Comparison of ENCODE assay signal across 14 mouse cellular contexts in genomic region chr14:22964796-22965660, GRCm38 (mm10).
DNase-seq lines count a peak whose midpoint lies in the region; ATAC-seq lines count a peak whose summit lies in the region.
"Had no signal": no experiment of that assay in that cellular context is flagged by ENCODE, and none has a peak within 500 bp of the region (broad histone marks: within the 10 kb centered on the region; RNA-seq: fewer than 3 reads in every experiment).

No protein-coding gene starts in this region.

- H3K4me2 ChIP-seq in hindbrain, embryonic 11.5 days (replicated peaks; ENCODE audit: low read depth, low read length), result no peak overlapping the region
- no peak overlapping the region for H3K4me2 ChIP-seq in stomach, embryonic 16.5 days (ENCODE audit: low read depth, low read length)
- H3K4me2 ChIP-seq: embryonic facial prominence, embryonic 13.5 days; liver, embryonic 11.5 days had no signal

- no peak overlapping the region for H3K9ac ChIP-seq in hindbrain, embryonic 11.5 days (ENCODE audit: low read depth, low read length)
- no peak overlapping the region for H3K9ac ChIP-seq in stomach, embryonic 16.5 days (ENCODE audit: low read length)
- H3K9ac ChIP-seq: embryonic facial prominence, embryonic 13.5 days had no signal

- H3K4me1 ChIP-seq in hindbrain, embryonic 11.5 days (replicated peaks; ENCODE audit: control insufficient read depth, insufficient read depth, low read length), result no peaks in the 10 kb centered on the region
- no peaks in the 10 kb centered on the region for H3K4me1 ChIP-seq in hindbrain, embryonic 10.5 days (replicated peaks)
- no peaks in the 10 kb centered on the region; the same call in 1 of the 2 replicates for H3K4me1 ChIP-seq in stomach, embryonic 16.5 days (ENCODE audit: control insufficient read depth, insufficient read depth, low read length)
- H3K4me1 ChIP-seq: embryonic facial prominence, embryonic 13.5 days; midbrain, embryonic 10.5 days had no signal

- H3K27ac ChIP-seq in hindbrain, embryonic 11.5 days (ENCODE audit: low read depth, low read length), result no peak overlapping the region
- H3K27ac ChIP-seq in hindbrain, embryonic 10.5 days, result no peak overlapping the region
- H3K27ac ChIP-seq in stomach, embryonic 16.5 days (ENCODE audit: low read length), result peak overlapping the region; percentile 81
- H3K27ac ChIP-seq: embryonic facial prominence, embryonic 13.5 days; midbrain, embryonic 10.5 days had no signal

- H3K4me3 ChIP-seq in hindbrain, embryonic 11.5 days (ENCODE audit: low read depth, low read length), result no peak overlapping the region
- H3K4me3 ChIP-seq in hindbrain, embryonic 10.5 days, result no peak overlapping the region
- H3K4me3 ChIP-seq in stomach, embryonic 16.5 days (replicated peaks; ENCODE audit: low read length), result no peak overlapping the region
- H3K4me3 ChIP-seq: embryonic facial prominence, embryonic 13.5 days; midbrain, embryonic 10.5 days had no signal

- WGBS in hindbrain, embryonic 11.5 days, result 71% methylated on average over 9 of the region's 9 CpGs
- WGBS in hindbrain, embryonic 10.5 days, result 81% methylated on average over 9 of the region's 9 CpGs
- 62% methylated on average over 9 of the region's 9 CpGs for WGBS in stomach, embryonic 16.5 days

- no peaks in the 10 kb centered on the region for H3K36me3 ChIP-seq in hindbrain, embryonic 11.5 days (ENCODE audit: control insufficient read depth, insufficient read depth, low read length)
- no peaks in the 10 kb centered on the region for H3K36me3 ChIP-seq in hindbrain, embryonic 10.5 days
- H3K36me3 ChIP-seq in stomach, embryonic 16.5 days (ENCODE audit: control insufficient read depth, insufficient read depth, low read length), result no peaks in the 10 kb centered on the region
- H3K36me3 ChIP-seq: embryonic facial prominence, embryonic 13.5 days; G1E; midbrain, embryonic 10.5 days had no signal

- no peak for ATAC-seq in hindbrain, embryonic 11.5 days (ENCODE audit: low FRiP score)
- ATAC-seq in stomach, embryonic 16.5 days (ENCODE audit: insufficient read depth, low FRiP score), result peak; percentile 80; the same call in 1 of the 2 replicates

- H3K27me3 ChIP-seq in hindbrain, embryonic 11.5 days (ENCODE audit: control insufficient read depth, insufficient read depth, low read length), result no peaks in the 10 kb centered on the region
- H3K27me3 ChIP-seq in hindbrain, embryonic 10.5 days (ENCODE audit: insufficient read depth, poor library complexity, severe bottlenecking), result no peaks in the 10 kb centered on the region
- H3K27me3 ChIP-seq in stomach, embryonic 16.5 days (ENCODE audit: control insufficient read depth, insufficient read depth, low read length), result no peaks in the 10 kb centered on the region
- H3K27me3 ChIP-seq: embryonic facial prominence, embryonic 13.5 days had no signal

- DNase-seq in adrenal gland, postnatal 36 days, result peak; percentile 3 to 11
- no peak for DNase-seq in adrenal gland, postnatal 25 days
- peak; percentile 9 for DNase-seq in hindbrain, embryonic 11.5 days (ENCODE audit: low spot score)
- DNase-seq in hindbrain, embryonic 10.5 days (ENCODE audit: low spot score), result no peak
- DNase-seq in retina, postnatal 1 day, result peak; percentile 4
- no peak for DNase-seq in retina, embryonic 14.5 days (ENCODE audit: low spot score)
- DNase-seq in right cerebral cortex, postnatal 10 days (ENCODE audit: low spot score in 2 of 2), result no peak
- DNase-seq: adrenal gland, postnatal 14 days; cerebellum, adult 2 months had no signal

- no peaks in the 10 kb centered on the region for H3K9me3 ChIP-seq in hindbrain, embryonic 11.5 days (ENCODE audit: control insufficient read depth, low read length)
- no peaks in the 10 kb centered on the region for H3K9me3 ChIP-seq in hindbrain, embryonic 10.5 days
- H3K9me3 ChIP-seq in stomach, embryonic 16.5 days (replicated peaks; ENCODE audit: control insufficient read depth, low read length), result no peaks in the 10 kb centered on the region
- H3K9me3 ChIP-seq: embryonic facial prominence, embryonic 13.5 days; midbrain, embryonic 10.5 days had no signal

Comparison
In these comparisons a context has a peak if more than half of its experiments do, and no peak if none do; other contexts are left out.
1. DNase-seq: peak in adrenal gland, postnatal 36 days (2 of 2), hindbrain, embryonic 11.5 days (single experiment) and retina, postnatal 1 day (single experiment); none in adrenal gland, postnatal 25 days (single experiment), hindbrain, embryonic 10.5 days (single experiment), retina, embryonic 14.5 days (single experiment) and right cerebral cortex, postnatal 10 days (0 of 2).